Mouse (Mus musculus): ENCODE data around the gene Kdm3a. TPM values are rescaled to one million over a fixed set of nuclear protein-coding genes. Genes with fewer than 3 reads are reported as not detected.

Kdm3a gene
- polyA plus RNA-seq, 1 experiment from 2014 or later, result 38.7 TPM

DNA sequence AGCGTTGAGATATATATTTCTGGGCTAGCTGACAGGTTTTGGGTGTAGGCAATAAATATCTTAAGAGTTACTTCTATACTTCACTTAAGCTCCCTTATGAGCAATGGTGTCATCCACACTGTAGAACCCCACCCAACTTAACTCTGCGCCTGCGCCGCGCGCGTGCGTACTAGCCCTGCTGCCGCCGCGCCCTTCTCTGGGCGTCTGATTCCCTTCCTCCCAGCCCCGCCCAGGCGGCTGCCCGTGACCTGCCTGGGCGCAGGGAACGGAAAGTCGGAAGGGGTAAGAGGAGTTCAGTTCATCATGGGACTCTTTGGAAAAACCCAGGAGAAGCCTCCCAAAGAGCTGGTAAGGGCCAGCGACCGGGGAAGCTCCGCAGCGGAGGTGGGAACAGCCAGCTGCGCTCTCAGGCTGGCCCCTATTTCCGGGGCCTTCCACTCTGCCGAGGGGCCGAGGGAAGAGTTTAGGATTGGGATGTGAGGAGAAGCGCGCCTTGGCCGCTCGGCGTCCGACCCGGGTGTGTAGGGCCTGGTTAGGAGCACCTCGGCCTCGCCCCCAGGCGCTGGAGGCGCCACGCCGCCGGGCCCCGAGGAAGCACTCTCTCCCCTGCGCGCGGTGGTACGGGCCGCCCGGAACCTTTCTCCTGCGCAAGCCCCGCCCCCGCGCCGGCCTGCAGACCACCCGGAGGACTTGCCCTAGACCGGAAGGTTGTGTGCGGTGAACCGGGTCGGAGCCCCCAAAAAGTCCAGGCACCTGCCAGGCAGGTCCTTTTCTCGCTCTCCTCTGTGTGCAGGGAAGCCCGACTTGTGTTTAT lies 88.9 kb downstream of the Kdm3a start, which contains the start of gene Chmp3:
TSS of gene Chmp3 (plus strand) at position 112 of the 814 bp plus-strand sequence.
- TF ChIP-seq CTCF (IDR thresholded peaks at IDR 0.05; ENCODE audit: low read depth), result no peak
- peak within 1 kb of the TSS; percentile 96 for H3K9ac ChIP-seq
- peak within 1 kb of the TSS; percentile 84 for H3K4me3 ChIP-seq (ENCODE audit: low read depth, low read length)
- ATAC-seq (ENCODE audit: insufficient read depth), result peak; percentile 98
- H3K9me3 ChIP-seq (ENCODE audit: low read depth, low read length), result no peaks in the 10 kb centered on the region
- H3K36me3 ChIP-seq (ENCODE audit: insufficient read depth), result no peaks in the 10 kb centered on the region
- H3K4me2 ChIP-seq, result peak within 1 kb of the TSS; percentile 68
- WGBS, result under 1% methylated on average over 59 of the region's 59 CpGs
- H3K27me3 ChIP-seq (ENCODE audit: insufficient read depth, low read length), result no peaks in the 10 kb centered on the region
- peak; percentile 96 for DNase-seq
- H3K27ac ChIP-seq (ENCODE audit: low read depth), result peak within 1 kb of the TSS; percentile 99
- H3K4me1 ChIP-seq (ENCODE audit: insufficient read depth), result no peaks in the 10 kb centered on the region

Other genes starting within 250 kb of the Kdm3a start
- gene Rmnd5a, start 192.4 kb downstream of the Kdm3a start, polyA plus RNA-seq (2014; fragmentation: Nextera tagmentation; extraction: Ambion mirVana), result 9.1 and 9.4 TPM in 2 replicates
- 18.1 and 18.2 TPM in 2 replicates for gene Rnf103, start 139.1 kb downstream of the Kdm3a start, polyA plus RNA-seq (2014; fragmentation: Nextera tagmentation; extraction: Ambion mirVana)
- 61.8 and 66.7 TPM in 2 replicates for gene Chmp3, start 89.2 kb downstream of the Kdm3a start, polyA plus RNA-seq (2014; fragmentation: Nextera tagmentation; extraction: Ambion mirVana)
- gene Reep1, start 74.6 kb upstream of the Kdm3a start, polyA plus RNA-seq (2014; fragmentation: Nextera tagmentation; extraction: Ambion mirVana), result 20.0 and 20.3 TPM in 2 replicates
- 66.5 and 66.7 TPM in 2 replicates for gene Mrpl35, start 194.0 kb upstream of the Kdm3a start, polyA plus RNA-seq (2014; fragmentation: Nextera tagmentation; extraction: Ambion mirVana)
- gene Immt, start 198.3 kb upstream of the Kdm3a start, polyA plus RNA-seq (2014; fragmentation: Nextera tagmentation; extraction: Ambion mirVana), result 193 and 196 TPM in 2 replicates

Measured in lung, embryonic 14.5 days (tissue).